Mouse (Mus musculus) limb, embryonic 13.5 days (tissue): ENCODE results near the gene Tmem117. TPM values are rescaled to one million over a fixed set of nuclear protein-coding genes. Genes with fewer than 3 reads are reported as not detected.

Experiments
- ATAC-seq: fragments of 200-750 bp; cut with Nextera tagmentation; 2 replicates; pipeline ENCODE4 v1.8.0; 2017; ENCODE audit warnings: low read depth, moderate number of reproducible peaks, moderate TSS enrichment; ENCODE audit not compliant: low FRiP score
- H3K27ac ChIP-seq: fragments of 300-500 bp; sonication (generic); 2 replicates; pipeline ENCODE4 v1.5.1; 2015; ENCODE audit warnings: inconsistent platforms, mild to moderate bottlenecking, moderate library complexity
- H3K27me3 ChIP-seq: fragments of 300-500 bp; sonication (generic); 2 replicates; pipeline ENCODE4 v1.6.1; 2015; ENCODE audit warnings: mild to moderate bottlenecking, inconsistent platforms
- H3K36me3 ChIP-seq: fragments of 300-500 bp; sonication (generic); 2 replicates; pipeline ENCODE4 v1.6.1; 2015; ENCODE audit warnings: inconsistent platforms, mild to moderate bottlenecking, moderate library complexity
- H3K4me1 ChIP-seq: fragments of 300-500 bp; sonication (generic); 2 replicates; pipeline ENCODE4 v1.6.1; 2015; ENCODE audit warnings: inconsistent platforms
- H3K4me2 ChIP-seq: fragments of 300-500 bp; sonication (generic); replicated peaks from 2 replicates; pipeline ENCODE4 v1.6.1; 2015; ENCODE audit warnings: inconsistent platforms, mild to moderate bottlenecking, moderate library complexity
- H3K4me3 ChIP-seq: fragments of 300-500 bp; sonication (generic); 2 replicates; pipeline ENCODE4 v1.5.1; 2015; ENCODE audit warnings: moderate library complexity, mild to moderate bottlenecking, inconsistent platforms
- H3K9ac ChIP-seq: fragments of 300-500 bp; sonication (generic); 2 replicates; pipeline ENCODE4 v1.6.1; 2015; ENCODE audit warnings: mild to moderate bottlenecking, inconsistent platforms
- H3K9me3 ChIP-seq: fragments of 300-500 bp; sonication (generic); 2 replicates; pipeline ENCODE4 v1.6.1; 2016; ENCODE audit warnings: inconsistent platforms
- WGBS: fragments of 180-500 bp; shearing (Covaris S2); methylation state at CpG from one replicate; pipeline ENCODE4 v1.1.7; 2015; 5-methylcytosine and 5-hydroxymethylcytosine counted together
- polyA plus RNA-seq: library from polyadenylated mRNA; unstranded; fragments of >200 nt; fragmentation: Nextera tagmentation; extraction: Ambion mirVana; gene quantifications from 2 replicates; pipeline ENCODE4 v1.2.1, GENCODE M21; 2015

Gene Tmem117
- polyA plus RNA-seq, 1 experiment from 2014 or later: 5.5 TPM

DNA sequence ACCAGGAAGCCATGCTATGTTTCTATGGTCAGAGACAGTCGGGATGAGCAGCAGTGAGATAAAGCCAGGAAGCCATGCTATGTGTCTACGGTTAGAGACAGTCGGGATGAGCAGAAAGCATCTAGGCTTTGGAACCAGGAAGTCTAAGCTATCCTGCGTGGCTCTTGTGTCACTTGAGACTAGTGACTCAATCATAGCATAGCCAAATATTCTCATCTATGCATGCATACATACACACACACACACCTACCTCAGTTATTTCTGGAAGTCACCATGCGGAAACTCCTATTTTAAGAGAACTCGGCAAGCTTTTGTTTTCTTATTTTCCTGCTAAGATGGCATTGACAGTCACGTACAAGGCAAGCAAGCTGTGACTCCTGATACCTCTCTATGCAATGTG is 441.8 kb downstream of the Tmem117 start:
- Histone ChIP-seq H3K9me3 (no peaks in the 10 kb centered on the region), H3K4me2 (no peak overlapping the region), H3K4me1 (no peaks in the 10 kb centered on the region), H3K27me3 (no peaks in the 10 kb centered on the region), H3K4me3 (no peak overlapping the region), H3K9ac (no peak overlapping the region), H3K36me3 (no peaks in the 10 kb centered on the region), H3K27ac (no peak overlapping the region)
- 90% methylated on average over 7 of the region's 7 CpGs for WGBS
- no peak for ATAC-seq

DNA sequence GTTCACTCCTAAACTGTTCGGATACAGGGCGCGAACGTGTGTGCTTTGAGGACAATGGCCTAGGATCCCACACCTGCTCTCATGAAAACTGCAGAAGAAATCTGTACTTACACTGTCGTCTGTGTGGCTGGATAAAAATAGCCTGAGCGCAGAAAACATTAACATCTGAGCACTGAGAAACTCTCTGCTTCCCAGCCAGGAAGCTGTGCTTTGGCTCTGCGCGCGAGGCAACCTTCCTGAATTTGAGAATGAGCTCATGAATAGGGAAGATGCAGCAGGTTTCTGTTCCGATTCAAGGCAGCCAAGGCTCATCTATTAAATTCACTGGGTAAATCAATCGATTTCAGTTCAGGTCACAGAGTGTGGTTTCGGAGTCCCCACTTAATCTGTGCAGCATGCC is 446.3 kb downstream of the Tmem117 start:
- ATAC-seq: no peak
- no peaks in the 10 kb centered on the region for H3K4me1 ChIP-seq

DNA sequence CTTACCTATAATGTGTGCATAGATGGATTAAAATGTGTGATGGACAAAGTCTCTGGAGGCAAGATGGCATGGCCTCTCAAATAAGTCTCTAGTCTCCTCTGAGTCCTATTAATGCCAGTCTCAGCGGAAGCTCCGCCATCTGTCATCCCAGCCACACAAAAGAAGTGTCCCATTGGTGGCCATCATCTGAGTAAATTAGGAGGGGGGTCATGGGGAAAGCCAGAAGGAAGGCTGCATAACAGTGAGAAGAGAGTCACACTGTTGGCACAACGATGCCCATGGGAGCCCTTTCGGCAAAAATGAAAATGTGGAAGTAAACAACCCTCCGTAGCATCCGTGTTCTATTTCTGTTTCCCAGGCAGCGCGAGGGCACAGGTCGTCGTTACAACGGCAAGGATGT is 452.6 kb downstream of the Tmem117 start:
- 0 out of 2 replicates have a peak, but pooled peaks cover 5% of the 10 kb centered on the region for H3K9me3 ChIP-seq
- no peak overlapping the region for H3K4me3 ChIP-seq
- no peak overlapping the region for H3K27ac ChIP-seq
- H3K4me1 ChIP-seq: no peaks in the 10 kb centered on the region
- no peaks in the 10 kb centered on the region for H3K27me3 ChIP-seq
- no peak for ATAC-seq
- no peak overlapping the region for H3K4me2 ChIP-seq
- H3K9ac ChIP-seq: no peak overlapping the region
- no peaks in the 10 kb centered on the region for H3K36me3 ChIP-seq
- WGBS: 90% methylated on average over 11 of the region's 11 CpGs

More for the DNA sequence above, 446.3 kb downstream of the Tmem117 start:
- Histone ChIP-seq H3K4me2 (no peak overlapping the region), H3K9me3 (0 out of 2 replicates have a peak, but pooled peaks cover 5% of the 10 kb centered on the region), H3K27ac (no peak overlapping the region), H3K36me3 (no peaks in the 10 kb centered on the region), H3K4me3 (no peak overlapping the region), H3K9ac (no peak overlapping the region), H3K27me3 (no peaks in the 10 kb centered on the region)
- WGBS: 88% methylated on average over 12 of the region's 12 CpGs

DNA sequence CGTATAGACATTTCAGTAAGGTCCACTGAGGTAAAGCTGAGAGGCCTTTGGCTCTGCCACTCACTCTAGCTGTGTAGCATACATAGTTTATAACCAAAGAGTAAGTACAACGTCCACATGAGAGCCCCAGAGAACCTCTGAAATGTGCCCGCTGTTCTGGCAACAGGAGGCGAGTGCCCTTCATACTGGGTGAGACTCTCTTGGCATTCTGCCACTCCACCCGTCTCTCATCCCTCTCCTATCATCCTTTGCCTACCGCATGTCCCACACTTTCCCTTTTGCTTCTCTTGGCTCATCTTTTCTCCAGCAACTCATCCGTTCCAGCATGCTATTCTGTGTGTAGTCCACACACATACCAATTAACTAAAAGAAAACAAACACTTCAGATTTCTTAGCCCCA is 456.9 kb downstream of the Tmem117 start:
- H3K9me3 ChIP-seq: no peaks in the 10 kb centered on the region
- H3K36me3 ChIP-seq: no peaks in the 10 kb centered on the region
- H3K9ac ChIP-seq: no peak overlapping the region
- 82% methylated on average over 7 of the region's 7 CpGs for WGBS
- no peak for ATAC-seq
- H3K27ac ChIP-seq: no peak overlapping the region
- no peaks in the 10 kb centered on the region for H3K27me3 ChIP-seq
- no peaks in the 10 kb centered on the region for H3K4me1 ChIP-seq
- no peak overlapping the region for H3K4me2 ChIP-seq
- no peak overlapping the region for H3K4me3 ChIP-seq

DNA sequence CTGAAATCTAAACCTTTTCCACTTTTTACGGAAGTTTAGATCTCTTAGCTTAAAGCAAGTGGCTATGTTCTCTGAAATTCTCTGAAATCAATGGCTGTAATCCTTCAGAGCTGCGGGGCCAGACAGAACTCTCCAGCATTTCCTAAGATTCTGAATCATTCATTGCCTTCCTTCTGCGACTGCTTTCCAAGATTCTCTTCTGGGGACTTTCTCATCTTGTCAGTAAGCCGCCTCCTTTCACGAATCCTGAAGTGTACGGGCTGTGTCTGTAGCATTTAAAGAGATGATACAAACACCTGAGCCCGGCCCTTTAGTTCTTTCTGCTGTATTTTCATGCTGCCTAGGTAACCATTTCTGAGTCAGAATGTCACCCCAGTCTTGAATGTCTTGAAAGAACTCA is 471.1 kb downstream of the Tmem117 start:
- no peak overlapping the region for H3K27ac ChIP-seq
- 87% methylated on average over 7 of the region's 7 CpGs for WGBS
- H3K27me3 ChIP-seq: no peaks in the 10 kb centered on the region
- H3K4me1 ChIP-seq: peaks cover 19% of the 10 kb centered on the region; the same call in 1 of the 2 replicates
- no peak overlapping the region for H3K4me3 ChIP-seq
- H3K9ac ChIP-seq: no peak overlapping the region
- H3K36me3 ChIP-seq: no peaks in the 10 kb centered on the region
- no peaks in the 10 kb centered on the region for H3K9me3 ChIP-seq
- ATAC-seq: no peak
- no peak overlapping the region for H3K4me2 ChIP-seq

DNA sequence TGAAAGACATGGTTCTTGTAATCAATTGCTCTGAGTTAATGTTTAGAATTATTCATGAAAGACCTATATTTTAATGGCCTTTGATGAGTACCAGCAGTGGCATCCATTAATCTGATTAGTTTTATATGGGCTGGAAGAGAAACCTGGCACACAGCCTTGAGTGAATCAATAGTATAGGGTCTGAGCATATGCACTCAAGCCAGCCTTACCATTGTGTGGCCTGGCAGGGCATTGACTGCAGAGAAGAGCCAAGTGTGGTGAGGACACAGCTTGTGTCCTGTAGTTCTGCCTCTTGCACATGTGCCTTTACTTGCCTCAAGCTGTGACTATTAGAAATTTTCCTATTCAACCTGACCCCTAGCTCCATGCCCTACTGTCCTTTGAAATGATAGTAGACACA is 472.5 kb downstream of the Tmem117 start:
- Histone ChIP-seq H3K9me3 (no peaks in the 10 kb centered on the region), H3K4me3 (no peak overlapping the region), H3K4me1 (peaks cover 12% of the 10 kb centered on the region; the same call in 1 of the 2 replicates), H3K4me2 (no peak overlapping the region), H3K36me3 (no peaks in the 10 kb centered on the region), H3K27ac (no peak overlapping the region), H3K27me3 (no peaks in the 10 kb centered on the region), H3K9ac (no peak overlapping the region)
- no peak for ATAC-seq

DNA sequence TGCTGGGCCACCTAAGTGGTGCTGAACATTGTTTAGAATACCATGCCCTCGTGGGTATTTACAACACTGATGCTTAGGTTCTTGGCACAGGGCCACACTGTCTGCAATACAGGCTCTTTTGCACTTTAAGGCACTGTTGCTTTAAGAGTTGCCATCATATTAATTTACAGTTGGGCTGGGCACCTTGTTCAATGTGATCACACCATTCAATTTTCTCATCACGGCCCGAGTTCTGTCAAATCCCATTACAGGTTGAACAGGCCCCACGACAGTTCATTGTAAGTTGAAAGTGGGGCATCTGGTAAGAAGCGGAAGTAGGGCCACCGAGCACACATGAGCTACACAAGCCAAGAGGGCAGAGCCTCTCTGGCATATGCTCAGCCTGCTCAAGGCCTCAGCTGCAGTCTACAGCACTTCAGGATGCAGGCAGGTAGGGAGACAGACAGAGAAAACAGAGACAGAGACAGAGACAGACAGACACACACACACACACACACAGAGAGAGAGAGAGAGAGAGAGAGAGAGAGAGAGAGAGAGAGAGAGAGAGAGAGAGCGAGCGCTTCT is 478.3 kb downstream of the Tmem117 start:
- Histone ChIP-seq H3K27me3 (no peaks in the 10 kb centered on the region), H3K36me3 (no peaks in the 10 kb centered on the region), H3K9me3 (no peaks in the 10 kb centered on the region), H3K4me1 (no peaks in the 10 kb centered on the region), H3K9ac (no peak overlapping the region), H3K27ac (no peak overlapping the region), H3K4me2 (no peak overlapping the region), H3K4me3 (no peak overlapping the region)
- 46% methylated on average over 8 of the region's 8 CpGs for WGBS
- ATAC-seq: no peak

DNA sequence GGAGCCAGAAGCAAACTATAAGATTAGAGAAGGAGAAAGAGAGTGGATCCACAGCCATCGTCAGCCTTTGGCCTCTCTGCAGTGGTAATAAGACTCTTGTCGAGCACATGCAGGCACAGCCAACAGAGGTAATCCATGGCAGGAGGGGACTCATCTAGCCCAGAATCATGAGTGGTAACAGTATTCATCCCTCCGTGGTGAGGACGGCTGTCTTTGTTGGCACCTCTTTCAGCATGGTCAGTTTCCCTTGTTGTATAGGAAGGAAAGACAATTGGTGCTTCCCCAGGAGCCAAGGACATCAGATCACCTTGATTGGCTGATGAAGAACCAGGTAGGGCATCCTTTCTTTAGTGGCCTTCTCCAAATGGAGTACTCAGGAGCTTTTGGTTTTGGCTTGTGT is 479.6 kb downstream of the Tmem117 start:
- Histone ChIP-seq H3K9me3 (no peaks in the 10 kb centered on the region), H3K27ac (no peak overlapping the region), H3K9ac (no peak overlapping the region), H3K27me3 (no peaks in the 10 kb centered on the region), H3K4me3 (no peak overlapping the region), H3K4me1 (no peaks in the 10 kb centered on the region), H3K36me3 (no peaks in the 10 kb centered on the region), H3K4me2 (no peak overlapping the region)
- WGBS: 91% methylated on average over 4 of the region's 4 CpGs
- no peak for ATAC-seq

DNA sequence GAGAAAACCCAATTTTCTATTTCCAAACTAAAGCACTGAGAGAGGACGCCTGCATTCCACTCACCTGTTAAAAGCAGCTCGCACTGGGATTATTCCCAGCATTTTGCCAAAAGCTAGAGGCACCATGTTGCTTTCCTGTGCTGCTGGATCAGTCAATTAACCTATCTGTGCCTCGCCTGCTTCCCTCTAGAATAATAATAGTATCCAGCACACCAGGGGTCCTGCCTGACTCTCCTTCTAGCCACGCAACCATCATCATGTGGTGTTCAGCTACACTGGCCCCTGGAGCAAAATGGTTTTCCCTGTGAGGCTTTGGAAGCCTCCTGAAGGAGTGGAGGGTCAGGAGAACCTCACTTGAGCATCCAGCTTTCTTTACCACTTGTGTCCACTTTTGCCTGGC is 502.4 kb downstream of the Tmem117 start:
- no peaks in the 10 kb centered on the region for H3K9me3 ChIP-seq
- no peak overlapping the region for H3K27ac ChIP-seq
- H3K4me1 ChIP-seq: no peaks in the 10 kb centered on the region
- no peak overlapping the region for H3K9ac ChIP-seq
- H3K4me3 ChIP-seq: no peak overlapping the region
- WGBS: 59% methylated on average over 4 of the region's 4 CpGs
- ATAC-seq: no peak
- no peaks in the 10 kb centered on the region for H3K27me3 ChIP-seq
- no peaks in the 10 kb centered on the region for H3K36me3 ChIP-seq
- H3K4me2 ChIP-seq: no peak overlapping the region

DNA sequence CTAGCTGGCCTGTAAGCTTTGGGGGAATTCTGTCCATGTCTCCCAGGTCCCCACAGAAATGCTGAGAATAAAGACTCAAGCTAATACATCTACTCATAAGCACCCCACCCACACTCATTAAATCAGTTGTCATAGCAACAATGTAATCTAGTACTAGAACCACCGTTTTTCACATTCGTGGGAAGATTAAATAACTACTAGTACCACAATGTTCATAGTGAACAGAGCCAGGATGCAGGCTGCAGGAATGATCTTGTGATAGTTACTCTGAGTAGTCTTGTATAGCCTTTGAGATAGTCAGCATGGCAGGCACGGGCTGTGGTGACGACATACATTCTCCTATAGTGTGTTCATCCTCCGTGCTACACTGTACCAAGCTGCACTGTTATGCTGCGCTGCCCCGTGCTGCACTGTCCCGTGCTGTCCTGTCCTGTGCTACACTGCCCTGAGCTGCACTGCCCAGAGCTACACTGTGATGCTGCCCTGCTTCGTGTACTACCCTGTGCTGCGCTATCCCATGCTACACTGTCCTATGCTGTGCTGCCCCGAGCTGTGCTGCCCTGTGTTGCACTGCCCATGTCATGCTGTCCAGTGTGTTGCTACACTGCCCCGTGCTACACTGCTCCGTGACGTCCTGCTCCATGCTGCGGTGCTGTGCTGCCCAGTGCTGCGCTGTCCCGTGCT is 507.0 kb downstream of the Tmem117 start:
- H3K4me2 ChIP-seq: no peak overlapping the region
- ATAC-seq: no peak
- 91% methylated on average over 17 of the region's 17 CpGs for WGBS
- H3K4me3 ChIP-seq: no peak overlapping the region
- H3K9me3 ChIP-seq: no peaks in the 10 kb centered on the region
- no peaks in the 10 kb centered on the region for H3K36me3 ChIP-seq
- no peaks in the 10 kb centered on the region for H3K4me1 ChIP-seq
- H3K27ac ChIP-seq: no peak overlapping the region
- no peaks in the 10 kb centered on the region for H3K27me3 ChIP-seq
- H3K9ac ChIP-seq: no peak overlapping the region

DNA sequence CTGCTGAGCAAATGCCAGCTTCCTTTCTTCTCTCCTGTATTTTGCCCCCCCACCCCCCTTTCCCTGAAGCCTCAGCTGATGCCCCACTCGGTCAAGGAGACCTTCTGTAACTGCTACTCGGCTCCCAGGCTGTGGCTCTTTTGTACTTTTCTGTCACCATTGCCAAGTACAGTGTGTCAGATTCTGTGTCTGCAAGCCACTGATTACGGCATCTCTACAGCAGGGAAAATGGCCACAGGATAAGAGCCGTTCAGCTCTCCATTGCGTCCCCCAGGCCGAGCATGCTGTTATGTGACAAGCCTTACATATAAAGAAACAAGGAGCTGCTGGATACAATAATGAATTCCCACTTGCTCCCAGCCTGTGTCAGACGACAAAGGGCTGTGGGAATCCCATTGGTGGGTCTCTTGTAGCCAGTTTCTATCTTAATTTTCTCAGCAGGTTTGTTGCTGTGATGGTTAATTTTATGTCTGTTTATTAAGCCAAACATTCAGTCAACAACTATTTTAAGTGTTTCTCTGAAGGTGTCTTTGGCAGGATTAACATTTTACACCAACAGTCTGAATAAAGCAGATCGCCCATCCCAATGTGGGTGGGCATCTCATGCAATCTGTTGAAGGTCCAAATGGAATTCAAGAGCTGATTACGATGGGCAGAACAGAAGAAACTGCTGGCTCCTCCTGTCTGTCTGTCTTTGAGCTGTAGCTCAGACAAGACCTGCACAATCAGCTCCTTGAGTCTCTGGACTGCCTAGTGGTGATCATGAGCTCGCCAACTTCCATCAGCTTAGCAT is 508.2 kb downstream of the Tmem117 start:
- no peaks in the 10 kb centered on the region for H3K36me3 ChIP-seq
- no peaks in the 10 kb centered on the region for H3K27me3 ChIP-seq
- H3K27ac ChIP-seq: no peak overlapping the region
- no peak overlapping the region for H3K4me2 ChIP-seq
- WGBS: 80% methylated on average over 10 of the region's 10 CpGs
- H3K9me3 ChIP-seq: no peaks in the 10 kb centered on the region
- ATAC-seq: no peak
- H3K4me1 ChIP-seq: no peaks in the 10 kb centered on the region
- no peak overlapping the region for H3K9ac ChIP-seq
- no peak overlapping the region for H3K4me3 ChIP-seq

DNA sequence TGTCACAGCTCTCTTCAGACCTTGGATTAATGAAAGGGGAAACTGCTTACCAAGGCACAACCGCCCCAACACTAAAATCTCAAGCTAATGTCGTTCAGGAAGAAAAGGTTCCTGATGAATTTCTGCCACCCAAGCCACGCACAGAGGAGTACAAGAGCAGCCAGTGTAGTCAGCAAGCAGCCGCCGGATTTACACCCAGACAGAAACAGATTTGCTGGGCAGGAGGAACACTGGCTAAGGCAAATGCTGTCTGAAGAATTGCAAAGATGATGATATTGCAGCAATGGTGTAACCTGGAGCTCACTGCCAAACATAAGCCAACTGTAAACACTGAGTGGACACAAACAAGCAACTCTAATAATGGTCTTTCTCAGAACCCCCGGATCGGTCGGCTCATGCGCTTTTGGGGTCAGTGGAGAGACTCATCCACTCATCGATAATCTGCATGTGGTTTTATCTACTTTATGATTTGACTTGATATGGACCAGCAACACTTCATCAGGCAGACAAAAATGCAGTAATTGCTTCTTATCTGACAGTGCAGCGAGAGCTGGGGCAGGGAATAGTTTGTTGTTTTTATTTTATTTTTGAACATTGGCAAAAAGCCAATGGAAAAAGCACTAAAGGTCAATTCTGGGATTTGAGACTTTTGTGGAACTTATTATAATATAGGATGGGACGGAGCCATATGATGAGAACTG is 509.8 kb downstream of the Tmem117 start:
- no peaks in the 10 kb centered on the region for H3K9me3 ChIP-seq
- H3K27ac ChIP-seq: no peak overlapping the region
- ATAC-seq: no peak
- H3K4me3 ChIP-seq: no peak overlapping the region
- H3K4me1 ChIP-seq: no peaks in the 10 kb centered on the region
- H3K36me3 ChIP-seq: no peaks in the 10 kb centered on the region
- H3K9ac ChIP-seq: no peak overlapping the region
- no peaks in the 10 kb centered on the region for H3K27me3 ChIP-seq
- 78% methylated on average over 12 of the region's 12 CpGs for WGBS
- no peak overlapping the region for H3K4me2 ChIP-seq
